Mouse (Mus musculus): ENCODE results near the gene Grik3. TPM values are rescaled to one million over a fixed set of nuclear protein-coding genes. Genes with fewer than 3 reads are reported as not detected.

The Grik3 gene
- polyA plus RNA-seq, 2 experiments = 0.61 to 1.9 TPM

DNA sequence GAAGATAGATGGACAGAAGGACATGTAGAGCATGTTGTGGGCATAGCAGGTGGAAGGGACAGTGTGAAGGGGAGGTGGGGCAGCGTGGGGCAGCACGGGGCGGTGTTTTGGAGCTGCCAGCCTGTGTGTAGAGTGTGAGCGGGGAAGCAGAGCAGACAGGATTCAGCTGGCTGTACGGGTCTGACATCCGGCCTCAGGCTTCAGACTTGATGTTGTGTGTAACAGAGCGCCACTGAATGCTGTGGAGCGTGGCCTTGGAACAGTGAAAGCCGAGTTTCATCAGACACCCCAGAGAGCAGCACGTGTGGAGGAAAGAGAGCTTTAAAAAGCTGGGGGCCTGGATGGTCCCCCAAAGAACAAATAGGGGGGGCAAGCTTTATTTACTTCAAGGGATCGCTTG, 144.5 kb downstream of the Grik3 start:
- Histone ChIP-seq H3K4me3 (replicated peaks; ENCODE audit: low read length) (no peak overlapping the region), H3K36me3 (ENCODE audit: control insufficient read depth, insufficient read depth, low read length) (no peaks in the 10 kb centered on the region), H3K9me3 (ENCODE audit: control insufficient read depth, low read length) (peaks cover 4% of the 10 kb centered on the region; the same call in 1 of the 2 replicates), H3K27me3 (ENCODE audit: control insufficient read depth, insufficient read depth, low read length) (no peaks in the 10 kb centered on the region), H3K27ac (replicated peaks; ENCODE audit: low read depth, low read length) (no peak overlapping the region), H3K4me2 (replicated peaks; ENCODE audit: low read depth, low read length, severe bottlenecking) (no peak overlapping the region), H3K4me1 (ENCODE audit: control insufficient read depth, insufficient read depth, low read length) (no peaks in the 10 kb centered on the region), H3K9ac (ENCODE audit: low read depth, low read length, severe bottlenecking) (no peak overlapping the region)
- no peak for ATAC-seq (ENCODE audit: low FRiP score, low read depth)
- 76% methylated on average over 11 of the region's 11 CpGs for WGBS
- no peak for DNase-seq (ENCODE audit: low spot score)
- no peak for TF ChIP-seq POLR2A (IDR thresholded peaks at IDR 0.05; ENCODE audit: borderline replicate concordance, extremely low read depth, insufficient read depth, insufficient read length)

DNA sequence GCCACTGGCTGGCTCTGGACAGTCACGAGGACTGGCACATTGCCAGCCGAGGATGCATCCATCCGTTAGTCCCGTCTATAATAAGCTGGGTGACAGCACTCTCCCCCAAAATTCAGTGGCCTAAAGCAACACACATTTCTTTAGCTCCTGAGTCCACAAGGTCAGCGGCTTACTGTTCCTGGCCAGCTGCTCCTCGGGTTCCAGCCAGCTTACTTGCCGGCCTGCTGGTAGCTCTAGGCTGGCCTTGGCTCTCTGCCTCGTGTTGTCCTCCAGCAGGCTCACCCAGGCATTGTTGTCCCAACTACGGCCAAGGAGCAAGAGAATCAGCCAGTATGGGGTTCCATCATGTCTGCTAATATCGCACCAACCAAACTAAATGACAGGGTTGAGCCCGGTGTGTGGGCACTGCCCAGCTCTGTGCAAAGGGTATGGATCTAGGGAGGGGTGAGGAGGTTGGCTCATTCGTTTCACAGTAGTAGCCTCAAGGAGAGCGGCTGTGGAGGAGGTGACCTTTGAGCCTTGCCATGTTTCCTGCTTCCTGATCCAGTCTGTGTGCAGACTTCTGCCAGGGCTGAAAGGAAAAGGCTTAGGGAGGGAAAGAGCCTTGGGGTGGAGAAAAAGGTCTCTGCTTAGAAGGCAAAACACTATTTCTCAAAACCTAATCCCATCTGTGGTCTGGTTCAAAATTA, 146.3 kb downstream of the Grik3 start:
- Histone ChIP-seq H3K27ac (replicated peaks; ENCODE audit: low read depth, low read length) (no peak overlapping the region), H3K9me3 (ENCODE audit: control insufficient read depth, low read length) (no peaks in the 10 kb centered on the region), H3K4me1 (ENCODE audit: control insufficient read depth, insufficient read depth, low read length) (no peaks in the 10 kb centered on the region), H3K36me3 (ENCODE audit: control insufficient read depth, insufficient read depth, low read length) (no peaks in the 10 kb centered on the region), H3K27me3 (ENCODE audit: control insufficient read depth, insufficient read depth, low read length) (no peaks in the 10 kb centered on the region), H3K4me2 (replicated peaks; ENCODE audit: low read depth, low read length, severe bottlenecking) (no peak overlapping the region), H3K4me3 (replicated peaks; ENCODE audit: low read length) (no peak overlapping the region), H3K9ac (ENCODE audit: low read depth, low read length, severe bottlenecking) (no peak overlapping the region)
- TF ChIP-seq POLR2A (IDR thresholded peaks at IDR 0.05; ENCODE audit: borderline replicate concordance, extremely low read depth, insufficient read depth, insufficient read length) = no peak
- DNase-seq (ENCODE audit: low spot score) = no peak
- ATAC-seq (ENCODE audit: low FRiP score, low read depth) = no peak
- 76% methylated on average over 13 of the region's 13 CpGs for WGBS

DNA sequence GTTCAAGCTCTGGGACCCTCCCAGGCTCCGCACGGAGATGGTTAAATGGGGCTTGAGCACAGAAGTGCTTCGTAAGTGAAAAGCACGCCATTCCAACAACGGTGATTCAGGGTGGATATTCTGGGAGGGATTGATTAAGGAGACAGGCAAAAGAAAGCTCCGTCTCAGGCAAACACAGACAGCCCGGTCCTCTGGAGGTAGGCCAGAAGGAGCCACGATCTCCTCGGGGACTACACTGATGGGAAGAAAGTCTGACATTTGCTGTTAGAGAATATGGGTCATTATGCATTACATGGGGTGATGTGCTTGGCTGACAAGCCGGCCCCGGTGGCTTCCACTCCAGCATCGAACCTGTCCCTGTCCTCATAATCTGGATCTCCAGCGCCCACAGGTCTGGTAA, 146.9 kb downstream of the Grik3 start:
- no peak overlapping the region for H3K27ac ChIP-seq (replicated peaks; ENCODE audit: low read depth, low read length)
- no peaks in the 10 kb centered on the region for H3K4me1 ChIP-seq (ENCODE audit: control insufficient read depth, insufficient read depth, low read length)
- no peaks in the 10 kb centered on the region for H3K9me3 ChIP-seq (ENCODE audit: control insufficient read depth, low read length)
- H3K4me2 ChIP-seq (replicated peaks; ENCODE audit: low read depth, low read length, severe bottlenecking) = no peak overlapping the region
- no peaks in the 10 kb centered on the region for H3K36me3 ChIP-seq (ENCODE audit: control insufficient read depth, insufficient read depth, low read length)
- no peak overlapping the region for H3K4me3 ChIP-seq (replicated peaks; ENCODE audit: low read length)
- DNase-seq (ENCODE audit: low spot score) (no peak), ATAC-seq (ENCODE audit: low FRiP score, low read depth) (no peak)
- no peak for TF ChIP-seq POLR2A (IDR thresholded peaks at IDR 0.05; ENCODE audit: borderline replicate concordance, extremely low read depth, insufficient read depth, insufficient read length)
- H3K9ac ChIP-seq (ENCODE audit: low read depth, low read length, severe bottlenecking) = no peak overlapping the region
- H3K27me3 ChIP-seq (ENCODE audit: control insufficient read depth, insufficient read depth, low read length) = no peaks in the 10 kb centered on the region
- 85% methylated on average over 13 of the region's 13 CpGs for WGBS

DNA sequence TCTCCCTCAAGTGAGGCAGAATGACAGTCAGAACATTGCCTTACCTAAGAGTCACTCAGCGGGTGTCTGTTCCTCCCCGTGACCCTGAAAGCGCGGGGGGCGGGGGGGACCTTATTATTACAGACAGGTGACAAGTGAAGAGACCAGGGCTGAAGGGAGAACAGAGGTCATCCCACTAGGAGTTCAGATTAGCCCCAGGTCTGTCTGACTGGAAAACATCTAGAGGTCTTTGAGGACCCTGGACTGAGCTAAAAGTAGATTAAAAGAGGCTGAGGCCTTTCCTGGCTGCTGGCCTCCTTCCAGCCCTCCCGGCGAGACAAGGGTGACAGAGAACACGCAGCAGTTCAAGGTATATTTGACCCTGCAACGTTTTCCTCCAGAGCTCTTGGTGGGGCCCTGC, 150.0 kb downstream of the Grik3 start:
- H3K27ac ChIP-seq (replicated peaks; ENCODE audit: low read depth, low read length) = no peak overlapping the region
- no peaks in the 10 kb centered on the region for H3K9me3 ChIP-seq (ENCODE audit: control insufficient read depth, low read length)
- H3K4me3 ChIP-seq (replicated peaks; ENCODE audit: low read length) = no peak overlapping the region
- 71% methylated on average over 9 of the region's 9 CpGs for WGBS
- H3K27me3 ChIP-seq (ENCODE audit: control insufficient read depth, insufficient read depth, low read length) = no peaks in the 10 kb centered on the region
- no peak overlapping the region for H3K9ac ChIP-seq (ENCODE audit: low read depth, low read length, severe bottlenecking)
- H3K4me2 ChIP-seq (replicated peaks; ENCODE audit: low read depth, low read length, severe bottlenecking) = no peak overlapping the region
- ATAC-seq (ENCODE audit: low FRiP score, low read depth) (no peak), DNase-seq (ENCODE audit: low spot score) (no peak)
- no peaks in the 10 kb centered on the region for H3K36me3 ChIP-seq (ENCODE audit: control insufficient read depth, insufficient read depth, low read length)
- no peak for TF ChIP-seq POLR2A (IDR thresholded peaks at IDR 0.05; ENCODE audit: borderline replicate concordance, extremely low read depth, insufficient read depth, insufficient read length)
- no peaks in the 10 kb centered on the region for H3K4me1 ChIP-seq (ENCODE audit: control insufficient read depth, insufficient read depth, low read length)

DNA sequence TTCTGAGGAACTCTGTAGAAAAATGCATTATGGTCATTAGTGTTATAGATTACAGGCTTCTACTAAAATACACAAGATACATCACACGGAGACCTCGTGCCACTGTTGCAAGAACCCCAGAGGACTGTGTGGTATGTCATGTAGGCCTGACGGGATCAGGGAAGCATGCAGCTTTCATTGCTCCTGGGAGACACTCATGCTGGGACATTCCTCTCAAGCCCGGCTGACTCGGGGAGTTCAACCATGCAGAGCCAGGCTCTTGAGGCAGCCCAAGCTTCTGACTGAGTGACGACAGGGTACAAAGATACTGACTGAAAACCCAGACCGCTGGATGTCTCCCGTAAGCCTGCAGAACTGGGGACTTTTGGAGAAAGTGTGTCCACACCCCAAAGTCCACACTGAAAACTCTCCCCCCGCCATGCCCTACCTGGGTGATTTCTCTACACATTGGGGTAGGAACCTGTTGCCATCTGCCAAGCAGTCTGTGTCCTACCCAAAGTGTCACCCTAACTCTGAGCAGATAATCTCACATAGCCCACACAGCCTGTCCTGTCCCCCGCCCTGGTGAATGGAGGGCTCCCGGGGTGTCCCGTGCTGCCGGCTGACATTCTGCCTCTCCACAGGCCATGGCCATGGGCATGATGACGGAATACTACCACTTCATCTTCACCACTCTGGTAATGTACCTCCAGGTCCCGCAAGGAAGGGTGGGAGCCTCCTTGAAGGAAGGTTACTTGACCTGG, 150.6 kb downstream of the Grik3 start:
- DNase-seq (ENCODE audit: low spot score) (no peak), ATAC-seq (ENCODE audit: low FRiP score, low read depth) (no peak)
- H3K9me3 ChIP-seq (ENCODE audit: control insufficient read depth, low read length) = no peaks in the 10 kb centered on the region
- H3K36me3 ChIP-seq (ENCODE audit: control insufficient read depth, insufficient read depth, low read length) = no peaks in the 10 kb centered on the region
- H3K4me3 ChIP-seq (replicated peaks; ENCODE audit: low read length) = no peak overlapping the region
- H3K4me1 ChIP-seq (ENCODE audit: control insufficient read depth, insufficient read depth, low read length) = no peaks in the 10 kb centered on the region
- no peak for TF ChIP-seq POLR2A (IDR thresholded peaks at IDR 0.05; ENCODE audit: borderline replicate concordance, extremely low read depth, insufficient read depth, insufficient read length)
- WGBS = 79% methylated on average over 15 of the region's 15 CpGs
- no peak overlapping the region for H3K27ac ChIP-seq (replicated peaks; ENCODE audit: low read depth, low read length)
- no peak overlapping the region for H3K4me2 ChIP-seq (replicated peaks; ENCODE audit: low read depth, low read length, severe bottlenecking)
- no peak overlapping the region for H3K9ac ChIP-seq (ENCODE audit: low read depth, low read length, severe bottlenecking)
- H3K27me3 ChIP-seq (ENCODE audit: control insufficient read depth, insufficient read depth, low read length) = no peaks in the 10 kb centered on the region
